Mouse (Mus musculus) sigmoid colon, adult 10 weeks (tissue): Measurements from ENCODE around the gene Vmn1r59. TPM values are rescaled to one million over a fixed set of nuclear protein-coding genes. Genes with fewer than 3 reads are reported as not detected.

Experiments used
- polyA plus RNA-seq: library from polyadenylated mRNA; stranded (reverse); fragments of 350-450 nt; fragmentation: Illumina TruSeq; extraction: RNeasy Lipid Tissue Mini Kit (QIAGEN cat#74804); gene quantifications from one replicate; pipeline ENCODE4 v1.2.3, GENCODE M21; 2014; ENCODE audit warnings: low read depth, low replicate concordance

Gene Vmn1r59
- not detected for polyA plus RNA-seq

DNA sequence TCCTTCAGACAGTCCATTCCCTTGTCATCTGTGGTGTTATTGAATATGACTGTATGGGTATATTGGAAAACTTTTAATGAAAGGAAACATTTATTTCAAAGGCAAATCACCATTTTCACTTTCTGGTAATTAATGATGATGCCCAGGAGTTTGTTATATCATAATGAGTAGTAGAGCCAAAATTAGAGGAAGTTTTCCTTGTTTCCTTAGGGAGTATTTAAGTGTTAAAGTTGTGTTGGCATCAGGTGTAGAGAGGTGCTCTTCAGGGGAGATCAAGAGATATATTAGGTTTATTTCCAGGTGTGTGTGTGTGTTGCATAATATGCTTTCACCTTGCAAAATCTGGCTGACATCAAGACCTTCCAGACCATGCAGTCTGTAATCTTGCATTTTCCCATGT, at the start of gene Vmn1r59:
TSS of gene Vmn1r59 (minus strand) at position 101 of the 400 bp plus-strand sequence.

DNA sequence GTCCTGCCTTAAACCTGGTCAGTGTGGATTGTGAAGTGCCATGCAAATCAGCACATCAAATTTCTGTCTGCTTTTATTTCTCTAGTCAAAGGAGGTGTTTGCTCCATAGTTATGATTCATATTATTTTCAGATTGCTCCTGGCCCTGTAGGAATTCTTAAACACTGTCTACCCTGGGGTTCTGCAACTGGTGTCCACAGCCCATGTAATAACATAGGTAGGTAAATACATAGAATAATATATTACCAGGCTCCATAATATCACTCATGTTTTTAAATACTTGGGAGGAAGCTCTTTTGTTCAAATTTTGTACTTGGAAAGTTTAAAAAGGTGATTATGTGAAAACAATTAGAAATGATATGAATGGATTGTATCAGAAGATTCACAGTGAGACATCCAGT, 37.3 kb upstream of the Vmn1r59 start, which contains the start of gene Vmn2r28:
TSS of gene Vmn2r28 (minus strand) at position 101 of the 400 bp plus-strand sequence.

DNA sequence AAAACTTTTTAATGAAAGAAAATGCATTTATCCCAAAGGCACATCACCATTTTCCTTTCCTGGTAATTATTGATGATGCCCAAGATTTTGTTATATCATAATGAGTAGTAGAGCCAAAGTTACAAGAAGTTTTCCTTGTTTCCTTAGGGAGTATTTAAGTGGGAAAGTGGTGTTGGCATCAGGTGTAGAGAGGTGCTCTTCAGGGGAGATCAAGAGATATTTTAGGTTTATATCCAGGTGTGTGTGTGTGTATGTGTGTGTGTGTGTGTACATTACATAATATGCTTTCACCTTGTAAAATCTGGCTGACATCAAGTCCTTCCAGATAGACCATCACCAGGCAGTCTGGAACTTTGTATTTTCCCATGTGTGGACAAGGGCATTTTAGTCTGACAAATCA, 43.3 kb downstream of the Vmn1r59 start, which contains the start of gene Vmn1r58:
TSS of gene Vmn1r58 (minus strand) at position 101 of the 400 bp plus-strand sequence.

Other genes with a start within 250 kb of the Vmn1r59 start
- not detected for gene Vmn1r57, start 238.3 kb downstream of the Vmn1r59 start, polyA plus RNA-seq
- gene Gm5065, start 106.2 kb downstream of the Vmn1r59 start, polyA plus RNA-seq = not detected
- not detected for gene Nlrp2, start 105.7 kb downstream of the Vmn1r59 start, polyA plus RNA-seq
- not detected for gene Vmn1r58, start 43.4 kb downstream of the Vmn1r59 start, polyA plus RNA-seq
- gene Vmn2r28, start 37.2 kb upstream of the Vmn1r59 start, polyA plus RNA-seq = not detected
- gene Vmn1r60, start 90.5 kb upstream of the Vmn1r59 start, polyA plus RNA-seq = not detected
- gene Vmn1r61, start 156.5 kb upstream of the Vmn1r59 start, polyA plus RNA-seq = not detected
- gene Vmn1r62, start 216.9 kb upstream of the Vmn1r59 start, polyA plus RNA-seq = not detected